ENCODE assay signal across 23 mouse cellular contexts in the genomic region with DNA sequence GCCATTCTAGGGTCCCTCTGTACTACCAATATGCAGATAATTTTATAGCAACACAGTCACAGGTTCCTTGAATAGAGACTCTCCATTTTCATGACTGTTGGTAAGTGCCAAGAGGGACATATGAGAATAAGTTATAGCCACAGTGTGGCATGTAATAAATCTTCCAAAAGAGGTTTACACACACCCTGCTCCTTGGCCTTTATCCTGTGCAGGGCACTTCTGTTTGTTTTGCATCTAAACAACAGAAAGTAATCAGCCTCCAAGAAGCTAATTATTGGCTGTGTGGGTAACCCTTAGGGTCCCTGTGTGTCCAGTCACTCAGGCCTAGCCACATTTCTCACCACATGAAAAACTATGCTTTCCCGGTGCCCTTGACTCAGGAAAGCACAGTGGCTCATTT.
"Had no signal": no experiment of that assay in that cellular context is flagged by ENCODE, and none has a peak within 500 bp of the region (broad histone marks: within the 10 kb centered on the region; RNA-seq: fewer than 3 reads in every experiment).

No protein-coding gene starts in this region.

- H3K36me3 ChIP-seq: liver, embryonic 15.5 days; lung, embryonic 15.5 days; midbrain, embryonic 13.5 days; midbrain, embryonic 15.5 days; neural tube, embryonic 13.5 days; stomach, embryonic 15.5 days had no signal

- H3K9ac ChIP-seq: liver, embryonic 15.5 days; liver, postnatal 0 days; lung, embryonic 15.5 days; midbrain, embryonic 13.5 days; midbrain, embryonic 15.5 days; neural tube, embryonic 13.5 days; stomach, embryonic 15.5 days had no signal

- H3K27me3 ChIP-seq: liver, embryonic 15.5 days; lung, embryonic 15.5 days; megakaryocyte, embryonic 14.5 days; midbrain, embryonic 13.5 days; midbrain, embryonic 15.5 days; neural tube, embryonic 13.5 days; stomach, embryonic 15.5 days had no signal

- H3K4me3 ChIP-seq: liver, embryonic 15.5 days; lung, embryonic 15.5 days; megakaryocyte, embryonic 14.5 days; midbrain, embryonic 13.5 days; midbrain, embryonic 15.5 days; neural tube, embryonic 13.5 days; stomach, embryonic 15.5 days had no signal

- ATAC-seq: lung, postnatal 0 days; midbrain, embryonic 13.5 days; midbrain, embryonic 15.5 days had no signal

- H3K4me1 ChIP-seq: liver, embryonic 15.5 days; lung, embryonic 15.5 days; megakaryocyte, embryonic 14.5 days; midbrain, embryonic 13.5 days; midbrain, embryonic 15.5 days; stomach, embryonic 15.5 days had no signal

- H3K4me2 ChIP-seq: liver, embryonic 15.5 days; lung, embryonic 15.5 days; midbrain, embryonic 11.5 days; midbrain, embryonic 13.5 days; midbrain, embryonic 15.5 days; neural tube, embryonic 13.5 days; stomach, embryonic 15.5 days had no signal

- H3K27ac ChIP-seq: liver, embryonic 15.5 days; lung, embryonic 15.5 days; macrophage; midbrain, embryonic 13.5 days; midbrain, embryonic 15.5 days; neural tube, embryonic 13.5 days; stomach, embryonic 15.5 days; stomach, postnatal 0 days had no signal

- H3K9me3 ChIP-seq: liver, embryonic 15.5 days; lung, embryonic 15.5 days; midbrain, embryonic 13.5 days; midbrain, embryonic 15.5 days; neural tube, embryonic 13.5 days; stomach, embryonic 15.5 days had no signal

- DNase-seq: liver, postnatal 0 days; lung, adult 2 months; lung, postnatal 14 days; lung, postnatal 36 days; retina, postnatal 1 day; right cerebral cortex, adult 18-20 months; right cerebral cortex, postnatal 25 days; right cerebral cortex, postnatal 4 days; spleen, adult 18-20 months; thymus, adult 2 months; thymus, postnatal 25 days; thymus, postnatal 4 days had no signal
